Mouse (Mus musculus) olfactory bulb, adult 2 months (tissue): ENCODE measurements around the gene Ddx58.

Experiments
- CTCF ChIP-seq: fragments of 200-500 bp; IDR thresholded peaks from 2 replicates; pipeline ENCODE4 v1.5.1; 2012; ENCODE audit warnings: low read depth, mild to moderate bottlenecking, low read length, moderate library complexity; ENCODE audit not compliant: insufficient read depth
- POLR2A ChIP-seq: fragments of 200-500 bp; IDR thresholded peaks from 2 replicates; pipeline ENCODE4 v1.6.1; 2012; ENCODE audit warnings: mild to moderate bottlenecking, low read depth, low read length, moderate library complexity; ENCODE audit not compliant: insufficient read depth

DNA sequence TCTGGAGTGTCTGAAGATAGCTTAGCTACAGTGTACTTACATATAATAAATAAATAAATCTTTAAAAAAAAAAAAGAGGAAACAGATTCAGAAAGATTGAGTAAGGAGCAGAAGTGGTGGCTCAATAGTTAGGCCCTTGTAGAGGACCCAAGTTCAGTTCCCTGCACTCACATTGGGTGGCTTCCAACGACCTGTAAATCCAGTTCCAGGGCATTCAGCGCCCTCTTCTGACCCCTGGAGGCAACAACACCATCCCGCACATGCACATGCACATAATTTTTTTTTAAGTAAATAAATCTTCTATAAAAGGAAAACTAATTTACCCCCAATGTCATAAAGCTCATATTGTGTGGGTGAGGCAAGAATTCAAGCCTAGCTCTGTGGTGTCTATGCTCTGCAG lies 21.7 kb downstream of the Ddx58 start:
- no peak for TF ChIP-seq CTCF
- TF ChIP-seq POLR2A: no peak
